Mouse (Mus musculus) cerebellum, adult 2 months (tissue): ENCODE results near the gene Rpl28. TPM values are rescaled to one million over a fixed set of nuclear protein-coding genes. Genes with fewer than 3 reads are reported as not detected.

Source experiments
- DNase-seq, 2 experiments: peaks; one replicate each; pipeline ENCODE4 v3.0.0; 2021
- H3K27ac ChIP-seq: fragments of 200-500 bp; 2 replicates; pipeline ENCODE4 v1.5.1; 2012; ENCODE audit warnings: low read length, control low read depth, inconsistent platforms; ENCODE audit not compliant: insufficient read depth
- H3K27me3 ChIP-seq: fragments of 200-500 bp; 2 replicates; pipeline ENCODE4 v1.6.1; 2012; ENCODE audit warnings: inconsistent platforms, mild to moderate bottlenecking, low read length, moderate library complexity; ENCODE audit not compliant: control insufficient read depth, insufficient read depth
- H3K4me1 ChIP-seq: fragments of 200-500 bp; 2 replicates; pipeline ENCODE4 v1.6.1; 2011; ENCODE audit warnings: low read length; ENCODE audit not compliant: control insufficient read depth, insufficient read depth
- H3K4me3 ChIP-seq: fragments of 200-500 bp; replicated peaks from 2 replicates; pipeline ENCODE3; 2011; ENCODE audit warnings: mild to moderate bottlenecking, low read depth, low read length, control low read depth; ENCODE audit not compliant: insufficient read depth
- CTCF ChIP-seq: fragments of 200-500 bp; IDR thresholded peaks from 2 replicates; pipeline ENCODE4 v1.5.1; 2011; ENCODE audit warnings: low read depth, mild to moderate bottlenecking, control low read depth, low read length, moderate library complexity, borderline replicate concordance; ENCODE audit not compliant: insufficient read depth
- POLR2A ChIP-seq: fragments of 200-500 bp; IDR thresholded peaks from 2 replicates; pipeline ENCODE4 v1.6.1; 2011; ENCODE audit warnings: low read length, control low read depth, borderline replicate concordance; ENCODE audit not compliant: insufficient read depth
- WGBS: fragments of 180-500 bp; shearing (Covaris S2); methylation state at CpG from one replicate; pipeline ENCODE4 v1.1.7; 2018; 5-methylcytosine and 5-hydroxymethylcytosine counted together
- polyA plus RNA-seq: library from polyadenylated mRNA; depleted of rRNA; stranded (reverse); fragments of >200 nt; gene quantifications from 2 replicates; pipeline ENCODE4 v1.2.3, GENCODE M21; 2012

The Rpl28 gene
- polyA plus RNA-seq, 1 experiment, result 296 TPM

DNA sequence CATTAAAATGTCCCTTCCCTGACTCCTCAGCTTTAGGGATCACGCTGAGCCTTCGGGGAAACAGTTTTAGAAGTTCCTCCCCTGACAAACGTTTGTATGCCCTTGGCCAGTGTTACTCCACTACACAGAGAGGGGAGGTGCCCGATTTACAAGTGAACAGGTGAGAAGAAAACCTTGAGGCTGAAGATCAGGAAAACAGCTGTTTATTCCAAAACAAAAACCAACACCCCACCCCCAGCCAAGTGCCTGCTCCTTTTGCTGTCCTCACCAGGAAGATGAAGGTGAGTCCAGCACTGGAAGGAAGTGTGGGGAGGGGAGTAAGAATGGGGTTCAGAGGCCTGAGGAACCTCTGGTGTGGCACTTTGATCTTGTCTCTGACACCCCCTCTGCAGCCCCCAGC lies 32.7 kb downstream of the Rpl28 start:
- H3K4me3 ChIP-seq, result no peak overlapping the region
- no peaks in the 10 kb centered on the region for H3K4me1 ChIP-seq
- 68% methylated on average over 4 of the region's 4 CpGs for WGBS
- TF ChIP-seq POLR2A (no peak), CTCF (no peak)
- no peak for DNase-seq
- no peaks in the 10 kb centered on the region for H3K27me3 ChIP-seq
- H3K27ac ChIP-seq, result no peak overlapping the region

DNA sequence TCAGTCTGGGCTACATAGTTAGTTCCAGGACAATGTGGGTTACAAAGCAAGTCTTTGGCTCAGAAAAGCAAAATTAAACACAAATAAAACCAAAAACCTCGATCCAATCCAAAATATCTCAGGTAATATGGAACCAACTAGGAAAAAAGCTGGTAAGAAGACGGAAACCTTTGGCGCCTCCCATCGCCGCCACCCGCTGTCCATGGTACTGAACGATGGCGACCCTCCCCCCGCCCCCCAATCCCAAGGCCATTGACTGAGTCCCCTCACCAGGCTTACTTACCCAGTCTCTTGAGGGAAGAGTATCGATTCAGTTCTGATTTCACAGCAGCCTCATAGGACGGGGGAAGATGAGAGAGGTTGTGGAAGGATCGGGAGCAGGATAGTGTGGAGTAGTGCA lies 37.8 kb downstream of the Rpl28 start:
- 15% methylated on average over 12 of the region's 12 CpGs for WGBS
- TF ChIP-seq CTCF (no peak), POLR2A (no peak)
- no peak overlapping the region for H3K27ac ChIP-seq

DNA sequence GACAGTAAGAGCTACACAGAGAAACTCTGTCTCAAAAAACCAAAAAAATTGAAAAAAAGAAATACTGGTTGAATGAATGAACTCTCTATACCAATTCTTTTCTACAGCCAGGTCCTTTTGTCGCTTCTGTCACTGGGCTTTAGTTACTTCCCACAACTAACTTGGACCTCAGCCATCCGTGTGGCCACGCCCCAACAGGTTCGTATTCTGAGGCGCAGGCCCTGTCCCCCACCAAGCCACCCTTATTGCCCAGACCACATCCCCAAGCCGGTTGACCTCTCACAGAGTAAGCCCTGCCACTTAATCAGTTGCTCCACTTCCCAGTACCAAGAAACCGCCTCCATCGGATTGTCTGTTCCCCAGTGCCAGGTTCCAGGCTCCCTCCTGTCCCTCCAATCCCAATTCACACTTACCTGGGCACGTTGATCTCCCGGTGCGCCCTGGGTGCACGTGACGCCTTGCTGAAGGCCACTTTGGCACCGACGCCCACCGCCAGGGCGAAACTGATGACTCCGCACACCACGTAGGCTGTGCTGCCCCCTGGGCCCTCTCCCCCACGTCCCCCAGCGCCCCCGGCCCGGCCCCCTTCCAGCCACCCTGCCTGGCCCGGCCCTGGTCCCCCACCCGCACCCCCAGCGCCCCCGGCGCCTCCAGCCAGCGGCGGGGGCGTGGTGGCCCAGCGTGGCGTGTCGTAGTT lies 43.1 kb downstream of the Rpl28 start:
- Histone ChIP-seq H3K27ac (no peak overlapping the region), H3K4me3 (peak overlapping the region; percentile 65), H3K27me3 (no peaks in the 10 kb centered on the region), H3K4me1 (no peaks in the 10 kb centered on the region)
- no peak for TF ChIP-seq POLR2A
- no peak for TF ChIP-seq CTCF
- no peak for DNase-seq
- WGBS, result 4% methylated on average over 33 of the region's 34 CpGs

More for the DNA sequence above, 37.8 kb downstream of the Rpl28 start:
- H3K4me3 ChIP-seq, result no peak overlapping the region
- no peaks in the 10 kb centered on the region for H3K4me1 ChIP-seq
- DNase-seq, result no peak
- H3K27me3 ChIP-seq, result no peaks in the 10 kb centered on the region

DNA sequence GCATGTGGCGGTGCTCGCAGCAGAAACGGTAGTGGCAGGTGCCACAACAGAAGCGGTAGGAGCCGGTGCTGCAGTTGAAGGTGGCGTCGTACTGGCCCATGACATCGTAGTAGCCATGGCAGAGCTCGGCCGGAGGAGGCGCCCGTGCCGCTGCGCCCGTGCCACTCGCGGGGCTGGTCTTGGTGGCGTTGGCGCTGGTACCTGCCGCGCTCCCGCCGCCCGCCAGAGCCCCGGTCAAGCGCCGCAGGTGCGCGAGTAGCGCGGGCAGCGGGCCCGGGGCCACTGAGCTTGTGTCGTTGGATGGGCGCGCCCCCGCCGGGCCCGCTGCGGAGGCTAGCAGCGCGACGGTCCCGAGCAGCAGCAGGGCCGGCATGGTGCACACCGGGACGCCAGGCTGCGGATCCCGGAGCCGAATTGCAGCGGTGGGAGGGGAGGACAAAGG lies 43.7 kb downstream of the Rpl28 start:
- peak; percentile 87 to 88 for DNase-seq
- under 1% methylated on average over 50 of the region's 51 CpGs for WGBS
- Histone ChIP-seq H3K27ac (peak overlapping the region; percentile 15; the same call in 1 of the 2 replicates), H3K4me1 (no peaks in the 10 kb centered on the region), H3K27me3 (no peaks in the 10 kb centered on the region), H3K4me3 (peak overlapping the region; percentile 65)
- TF ChIP-seq POLR2A (no peak), CTCF (peak; percentile 62)

DNA sequence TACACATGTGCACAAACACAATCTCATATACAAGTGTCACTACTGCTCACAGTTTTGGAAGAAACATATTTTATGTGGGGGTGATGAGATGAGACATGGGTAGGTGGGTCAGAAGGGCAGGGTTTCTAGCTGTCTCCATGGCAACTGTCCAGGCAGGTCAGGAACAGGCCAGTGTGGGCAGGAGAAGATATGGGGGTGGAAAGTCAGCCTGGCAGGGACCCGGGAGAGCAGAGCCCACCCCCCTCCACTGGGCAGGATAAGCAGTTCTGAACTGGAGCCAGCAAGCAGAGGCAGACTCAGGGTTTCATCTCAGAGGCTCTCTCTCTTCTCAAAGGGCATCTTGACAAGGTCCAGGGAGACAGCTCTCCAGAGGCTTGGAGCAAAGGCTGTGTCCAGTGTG lies 45.0 kb downstream of the Rpl28 start:
- peak in 1 of 2 experiments; percentile 21 for DNase-seq

DNA sequence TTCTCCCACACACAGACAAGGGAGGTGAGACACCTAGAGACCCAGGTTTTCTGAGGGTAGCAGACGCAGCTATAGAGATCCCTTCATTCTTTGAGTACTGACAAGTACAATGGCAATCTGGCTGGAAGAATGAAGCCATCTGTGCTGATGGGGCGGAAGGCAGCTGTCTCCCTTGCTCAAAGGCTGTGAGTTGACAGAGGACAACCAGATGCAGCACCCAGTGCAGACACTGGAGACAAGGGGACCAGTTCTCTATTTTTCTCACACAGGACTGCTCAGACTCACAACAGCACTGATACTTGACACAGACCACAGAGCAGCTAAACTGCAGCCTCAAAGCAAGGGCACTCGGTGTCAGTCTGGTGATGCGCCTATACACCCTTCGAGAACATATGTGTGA lies 49.4 kb downstream of the Rpl28 start:
- TF ChIP-seq POLR2A, result no peak
- no peak for TF ChIP-seq CTCF
- Histone ChIP-seq H3K4me3 (no peak overlapping the region), H3K27me3 (peaks cover 4% of the 10 kb centered on the region; the same call in 1 of the 2 replicates), H3K4me1 (peaks cover 6% of the 10 kb centered on the region; the same call in 1 of the 2 replicates), H3K27ac (no peak overlapping the region)
- 58% methylated on average over 5 of the region's 5 CpGs for WGBS
- DNase-seq, result no peak

More for the DNA sequence above, 45.0 kb downstream of the Rpl28 start:
- H3K4me3 ChIP-seq, result no peak overlapping the region
- no peak overlapping the region for H3K27ac ChIP-seq
- no peaks in the 10 kb centered on the region for H3K4me1 ChIP-seq
- 10% methylated on average over 1 of the region's 1 CpGs for WGBS
- TF ChIP-seq CTCF (no peak), POLR2A (no peak)
- H3K27me3 ChIP-seq, result no peaks in the 10 kb centered on the region

DNA sequence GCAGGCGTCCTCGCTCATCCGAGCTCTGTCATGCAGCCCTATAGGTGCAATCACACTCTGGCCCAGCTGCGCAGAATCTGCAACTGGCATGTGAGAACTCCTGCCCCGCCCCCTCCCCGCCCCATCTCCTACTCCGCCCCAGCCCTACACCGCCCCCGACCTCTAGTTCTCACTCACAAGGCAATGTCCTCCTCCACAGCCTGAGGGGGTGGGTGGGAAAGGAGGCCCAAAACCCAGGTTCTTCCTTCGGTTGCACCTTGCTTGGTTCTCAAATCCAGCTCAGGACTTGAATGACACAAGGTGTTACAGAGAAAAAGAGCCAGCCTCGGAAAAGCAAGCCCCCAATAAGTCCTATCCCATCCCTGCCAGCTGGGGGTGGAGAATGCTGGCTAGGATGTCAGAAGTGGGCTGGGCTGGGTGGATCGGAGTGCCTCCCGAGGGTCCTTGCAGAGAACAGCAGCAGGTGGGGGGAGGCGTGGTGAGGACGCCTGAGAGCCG lies 50.0 kb downstream of the Rpl28 start:
- Histone ChIP-seq H3K27me3 (peaks cover 4% of the 10 kb centered on the region; the same call in 1 of the 2 replicates), H3K27ac (no peak overlapping the region), H3K4me3 (no peak overlapping the region), H3K4me1 (peaks cover 6% of the 10 kb centered on the region; the same call in 1 of the 2 replicates)
- TF ChIP-seq POLR2A (no peak), CTCF (no peak)
- no peak for DNase-seq
- WGBS, result 6% methylated on average over 16 of the region's 16 CpGs

DNA sequence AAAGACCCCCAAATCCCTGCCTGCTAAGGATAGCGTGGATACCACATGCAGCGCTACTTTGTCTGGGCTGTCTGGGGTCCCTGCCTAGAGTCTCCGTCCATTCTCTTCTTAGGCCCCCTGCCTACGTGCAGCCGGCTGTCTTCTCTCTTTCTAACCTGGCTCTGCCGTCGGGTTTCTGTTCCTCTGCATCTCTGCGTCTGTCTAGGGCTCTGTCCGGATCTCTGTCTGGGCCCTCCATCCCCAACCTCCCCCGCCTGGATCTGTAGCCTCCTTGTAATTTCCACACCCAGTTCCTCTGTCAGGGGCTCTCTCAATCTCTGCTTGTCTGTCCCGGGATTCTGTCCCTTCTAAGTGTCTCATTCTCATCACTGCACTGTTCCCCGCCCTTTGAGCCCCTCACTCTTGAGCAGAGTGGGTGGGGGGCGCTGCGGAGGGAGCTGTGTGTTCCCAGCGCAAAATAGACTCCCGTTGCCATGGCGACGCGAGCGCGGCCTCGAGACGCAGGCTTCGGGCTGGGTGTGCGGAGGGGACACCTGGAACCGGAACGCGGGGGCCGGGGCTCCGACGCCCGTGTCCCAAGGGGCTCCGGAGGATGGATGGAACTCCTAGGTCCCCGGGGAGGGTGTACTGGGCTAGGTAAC lies 51.0 kb downstream of the Rpl28 start:
- Histone ChIP-seq H3K4me3 (peak overlapping the region; percentile 58), H3K4me1 (peaks cover 6% of the 10 kb centered on the region; the same call in 1 of the 2 replicates), H3K27me3 (peaks cover 4% of the 10 kb centered on the region; the same call in 1 of the 2 replicates), H3K27ac (no peak overlapping the region)
- 2% methylated on average over 34 of the region's 34 CpGs for WGBS
- peak; percentile 37 to 55 for DNase-seq
- TF ChIP-seq CTCF, result no peak
- no peak for TF ChIP-seq POLR2A
